Mouse (Mus musculus) midbrain, embryonic 16.5 days (tissue): ENCODE results near the gene Gm20479. TPM values are rescaled to one million over a fixed set of nuclear protein-coding genes. Genes with fewer than 3 reads are reported as not detected.

Experiments used
- ATAC-seq: fragments of 200-750 bp; cut with Nextera tagmentation; 2 replicates; pipeline ENCODE4 v1.8.0; 2017; ENCODE audit warnings: moderate TSS enrichment
- H3K27ac ChIP-seq: fragments of 300-500 bp; sonication (generic); 2 replicates; pipeline ENCODE4 v1.5.1; 2014; ENCODE audit warnings: mild to moderate bottlenecking, low read length, mixed read lengths
- H3K27me3 ChIP-seq: fragments of 300-500 bp; sonication (generic); 2 replicates; pipeline ENCODE4 v1.6.1; 2014; ENCODE audit warnings: low read depth, low read length, mixed read lengths; ENCODE audit not compliant: control insufficient read depth, insufficient read depth
- H3K36me3 ChIP-seq: fragments of 300-500 bp; sonication (generic); 2 replicates; pipeline ENCODE4 v1.6.1; 2014; ENCODE audit warnings: mild to moderate bottlenecking, low read length, moderate library complexity, mixed read lengths; ENCODE audit not compliant: control insufficient read depth, insufficient read depth
- H3K4me1 ChIP-seq: fragments of 300-500 bp; sonication (generic); 2 replicates; pipeline ENCODE4 v1.6.1; 2014; ENCODE audit warnings: mild to moderate bottlenecking, low read length, mixed read lengths; ENCODE audit not compliant: control insufficient read depth, insufficient read depth
- H3K4me2 ChIP-seq: fragments of 300-500 bp; sonication (generic); 2 replicates; pipeline ENCODE4 v1.6.1; 2014; ENCODE audit warnings: mild to moderate bottlenecking, low read length, mixed read lengths
- H3K4me3 ChIP-seq: fragments of 300-500 bp; sonication (generic); 2 replicates; pipeline ENCODE4 v1.5.1; 2014; ENCODE audit warnings: low read depth, mild to moderate bottlenecking, low read length, moderate library complexity, mixed read lengths
- H3K9ac ChIP-seq: fragments of 300-500 bp; sonication (generic); 2 replicates; pipeline ENCODE4 v1.6.1; 2014; ENCODE audit warnings: low read depth, low read length, mixed read lengths
- H3K9me3 ChIP-seq: fragments of 300-500 bp; sonication (generic); replicated peaks from 2 replicates; pipeline ENCODE4 v1.6.1; 2014; ENCODE audit warnings: mild to moderate bottlenecking, low read length, mixed read lengths; ENCODE audit not compliant: control insufficient read depth, poor library complexity, severe bottlenecking
- WGBS: fragments of 180-500 bp; shearing (Covaris S2); extraction: QIAGEN DNeasy Blood & Tissue Kit; methylation state at CpG from one replicate; pipeline ENCODE4 v1.1.7; 2014; 5-methylcytosine and 5-hydroxymethylcytosine counted together
- polyA plus RNA-seq: library from polyadenylated mRNA; unstranded; fragments of >200 nt; fragmentation: Nextera tagmentation; extraction: Ambion mirVana; gene quantifications from 2 replicates; pipeline ENCODE4 v1.2.1, GENCODE M21; 2015

The Gm20479 gene
- polyA plus RNA-seq, 1 experiment from 2014 or later, result not detected

DNA sequence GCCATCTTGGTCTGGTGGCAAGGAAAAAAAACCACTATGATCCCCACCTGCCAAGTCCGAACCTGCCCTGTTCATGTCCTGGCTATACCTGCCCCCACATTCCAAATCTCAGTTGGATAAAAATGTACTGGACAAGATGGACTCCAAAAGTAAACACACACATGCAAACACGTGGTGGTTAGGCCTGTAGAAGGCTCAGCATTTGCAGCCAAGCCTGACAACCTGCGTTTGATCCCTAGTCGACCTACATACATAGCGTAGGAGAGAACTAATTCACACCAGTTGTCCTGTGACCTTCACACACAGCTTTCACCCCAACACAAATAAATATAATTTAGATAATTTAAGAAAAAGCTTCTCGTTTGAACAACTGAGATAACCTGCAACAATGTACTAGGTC is 3.5 kb upstream of the Gm20479 start:
- no peaks in the 10 kb centered on the region for H3K9me3 ChIP-seq
- peak overlapping the region; percentile 74 for H3K4me2 ChIP-seq
- H3K4me1 ChIP-seq, result peaks cover 10% of the 10 kb centered on the region
- peak overlapping the region; percentile 60; the same call in 1 of the 2 replicates for H3K4me3 ChIP-seq
- H3K27ac ChIP-seq, result no peak overlapping the region
- peaks cover 4% of the 10 kb centered on the region; the same call in 1 of the 2 replicates for H3K36me3 ChIP-seq
- WGBS, result 56% methylated on average over 6 of the region's 6 CpGs
- no peak for ATAC-seq
- peaks cover 37% of the 10 kb centered on the region for H3K27me3 ChIP-seq
- no peak overlapping the region for H3K9ac ChIP-seq

DNA sequence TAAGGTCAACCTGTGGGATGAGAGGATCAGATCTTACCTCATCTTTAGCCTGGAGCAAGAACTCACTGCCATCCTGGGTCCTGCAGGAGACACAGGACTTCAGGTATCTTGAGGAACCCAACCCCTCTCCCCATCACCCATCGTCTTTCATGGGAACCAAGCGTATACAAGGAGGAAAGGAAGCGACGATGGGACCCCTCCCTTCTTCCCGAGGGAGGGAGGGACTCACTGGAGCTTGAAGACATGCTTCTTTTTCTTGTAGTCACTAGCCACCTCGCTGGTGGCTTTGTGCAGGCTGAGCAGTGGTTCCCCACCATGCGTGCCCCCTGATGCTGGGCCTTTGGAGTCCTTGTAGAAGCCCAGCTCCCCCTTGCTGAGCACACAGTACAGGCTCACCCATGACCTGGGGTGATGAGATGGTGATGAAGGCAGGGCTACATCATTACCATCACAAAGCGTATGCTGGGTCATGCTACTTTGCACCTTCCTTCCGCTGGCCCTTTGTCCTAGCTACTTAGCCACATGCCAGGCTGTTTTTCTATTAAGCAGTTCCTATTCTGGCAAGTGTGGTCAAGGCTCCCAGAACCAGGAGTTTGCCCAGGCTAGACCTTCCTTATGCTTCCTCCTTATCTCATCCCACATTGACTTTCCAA is 2.6 kb upstream of the Gm20479 start:
- Histone ChIP-seq H3K36me3 (peaks cover 4% of the 10 kb centered on the region; the same call in 1 of the 2 replicates), H3K9ac (no peak overlapping the region), H3K4me1 (peaks cover 10% of the 10 kb centered on the region), H3K27ac (no peak overlapping the region), H3K27me3 (peaks cover 28% of the 10 kb centered on the region), H3K4me2 (no peak overlapping the region), H3K4me3 (no peak overlapping the region), H3K9me3 (no peaks in the 10 kb centered on the region)
- WGBS, result 90% methylated on average over 9 of the region's 9 CpGs
- ATAC-seq, result no peak

DNA sequence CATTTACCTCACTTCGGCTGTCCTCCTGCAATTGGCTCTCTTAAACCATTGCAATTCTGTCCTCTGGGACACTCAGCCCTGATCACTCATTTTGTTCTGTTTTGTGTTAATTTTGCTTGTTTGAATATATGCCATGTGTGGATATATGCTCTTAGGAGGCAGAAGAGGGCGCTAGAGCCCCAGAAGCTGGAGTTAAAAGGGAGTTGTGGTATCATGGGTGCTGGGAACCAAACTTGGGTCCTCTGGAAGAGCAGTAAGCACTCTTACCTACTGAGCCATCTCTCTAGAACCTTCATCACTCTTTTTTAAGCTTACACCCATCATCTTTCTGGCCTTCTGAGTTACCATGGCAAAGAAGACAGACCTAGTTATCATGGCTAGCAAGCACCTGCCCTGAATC is 1.9 kb upstream of the Gm20479 start:
- WGBS, result 68% methylated on average over 2 of the region's 2 CpGs
- peaks cover 4% of the 10 kb centered on the region; the same call in 1 of the 2 replicates for H3K36me3 ChIP-seq
- no peak overlapping the region for H3K4me2 ChIP-seq
- no peaks in the 10 kb centered on the region for H3K9me3 ChIP-seq
- H3K9ac ChIP-seq, result no peak overlapping the region
- no peak overlapping the region for H3K27ac ChIP-seq
- peaks cover 22% of the 10 kb centered on the region for H3K27me3 ChIP-seq
- ATAC-seq, result no peak
- no peak overlapping the region for H3K4me3 ChIP-seq
- peaks cover 16% of the 10 kb centered on the region for H3K4me1 ChIP-seq

DNA sequence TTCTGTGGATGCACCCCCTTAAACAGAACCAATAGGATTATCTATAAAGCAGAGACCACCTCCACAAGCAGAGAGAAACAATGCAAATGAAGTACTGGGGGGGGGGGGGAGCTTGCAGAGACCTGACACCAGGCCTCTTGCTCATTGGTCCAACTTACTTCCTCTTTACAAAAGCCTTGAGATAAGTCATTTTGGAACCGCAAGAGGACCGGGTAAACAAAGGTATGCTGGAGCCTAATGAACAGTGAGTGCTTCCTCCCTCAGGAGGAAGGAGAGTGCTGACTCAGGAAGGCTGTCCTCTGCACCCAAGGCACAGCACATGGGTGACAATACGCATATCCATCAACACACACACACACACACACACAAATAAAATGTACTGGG is 368 bp upstream of the Gm20479 start:
- H3K9ac ChIP-seq, result no peak overlapping the region
- H3K9me3 ChIP-seq, result no peaks in the 10 kb centered on the region
- no peak overlapping the region for H3K4me2 ChIP-seq
- H3K27me3 ChIP-seq, result peaks cover 14% of the 10 kb centered on the region
- H3K36me3 ChIP-seq, result 0 out of 2 replicates have a peak, but pooled peaks cover 2% of the 10 kb centered on the region
- H3K4me3 ChIP-seq, result no peak overlapping the region
- no peak overlapping the region for H3K27ac ChIP-seq
- WGBS, result 20% methylated on average over 3 of the region's 3 CpGs
- peaks cover 17% of the 10 kb centered on the region for H3K4me1 ChIP-seq
- ATAC-seq, result no peak

DNA sequence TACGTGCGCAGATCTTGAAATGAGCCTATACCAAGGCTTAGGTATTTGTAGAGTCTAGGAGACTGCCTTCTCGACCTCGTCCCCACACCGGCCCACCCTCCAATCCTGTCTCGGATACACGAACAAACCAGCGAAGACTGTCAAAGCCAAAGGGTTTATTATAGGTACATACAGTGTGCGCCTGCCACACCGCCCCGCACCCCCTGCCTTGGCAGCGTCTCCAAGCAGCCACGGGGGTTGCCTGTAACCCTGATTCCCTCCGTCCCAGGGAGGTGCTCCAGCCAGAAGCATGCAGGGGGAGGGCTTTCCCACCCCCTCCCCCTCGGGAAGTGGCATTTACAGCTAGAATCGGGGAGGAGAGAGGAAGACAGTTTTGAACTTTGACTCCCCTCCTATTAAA is 971 bp downstream of the Gm20479 start:
- Histone ChIP-seq H3K4me2 (peak overlapping the region; percentile 70), H3K27ac (no peak overlapping the region), H3K9ac (peak overlapping the region; percentile 68), H3K4me3 (peak overlapping the region; percentile 53), H3K9me3 (no peaks in the 10 kb centered on the region), H3K4me1 (peaks cover 15% of the 10 kb centered on the region), H3K27me3 (peaks cover 14% of the 10 kb centered on the region), H3K36me3 (0 out of 2 replicates have a peak, but pooled peaks cover 2% of the 10 kb centered on the region)
- WGBS, result 2% methylated on average over 16 of the region's 16 CpGs
- peak; percentile 32 for ATAC-seq

DNA sequence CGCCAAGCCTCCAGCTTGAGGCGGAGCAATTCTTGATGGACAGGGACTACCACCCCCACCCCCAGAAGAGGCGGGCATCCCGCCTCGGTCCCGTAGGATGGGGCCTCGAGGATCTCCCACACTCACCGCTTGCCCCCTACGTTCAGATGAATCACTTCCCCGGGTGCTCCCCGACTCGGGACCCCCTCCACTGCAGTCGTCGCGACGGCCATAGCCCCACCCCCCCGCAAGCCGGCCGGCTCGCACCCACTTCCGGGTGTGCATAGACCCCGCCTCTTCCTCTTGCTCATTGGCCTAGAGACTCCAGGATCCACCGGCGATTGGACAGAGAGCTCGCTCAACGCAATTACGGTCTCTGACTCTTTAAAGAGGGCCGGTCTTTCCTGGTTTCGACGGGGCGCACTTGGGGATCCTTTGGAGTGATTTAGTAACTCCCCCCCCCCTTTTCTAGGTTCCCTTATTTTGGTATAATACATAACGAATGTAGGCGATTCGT is 1.4 kb downstream of the Gm20479 start, which contains the start of gene Shkbp1:
Gene Shkbp1, minus strand, starts transcription at position 275 of the 496 bp plus-strand sequence.
- Histone ChIP-seq H3K4me2 (peak within 1 kb of the TSS; percentile 70), H3K4me1 (peaks cover 11% of the 10 kb centered on the region), H3K4me3 (peak within 1 kb of the TSS; percentile 53), H3K36me3 (0 out of 2 replicates have a peak, but pooled peaks cover 2% of the 10 kb centered on the region), H3K27ac (peak within 1 kb of the TSS; percentile 70), H3K27me3 (peaks cover 14% of the 10 kb centered on the region), H3K9ac (peak within 1 kb of the TSS; percentile 68), H3K9me3 (no peaks in the 10 kb centered on the region)
- ATAC-seq, result peak; percentile 93
- 1% methylated on average over 34 of the region's 34 CpGs for WGBS

DNA sequence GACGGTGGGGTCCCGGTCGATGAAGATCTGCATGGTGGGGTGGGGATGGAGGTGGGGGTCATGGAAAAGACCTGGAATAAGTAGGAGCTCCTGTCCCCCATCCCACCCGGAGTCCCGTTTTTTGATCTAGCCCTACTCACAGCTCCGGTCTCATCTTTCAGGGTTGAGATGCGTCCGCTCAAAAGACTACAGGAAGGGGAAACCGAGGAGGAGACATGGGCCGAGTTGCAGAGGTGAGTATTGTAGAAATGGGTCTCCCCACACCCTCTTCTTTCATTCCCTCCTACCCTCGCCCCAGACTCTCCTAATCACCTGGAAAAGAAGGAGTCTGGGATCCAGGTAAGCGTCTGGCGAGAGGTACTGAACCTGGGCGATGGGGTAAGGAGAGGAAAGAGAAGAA is 2.0 kb downstream of the Gm20479 start:
- peak; percentile 6; the same call in 1 of the 2 replicates for ATAC-seq
- H3K4me1 ChIP-seq, result peaks cover 10% of the 10 kb centered on the region
- peak overlapping the region; percentile 70 for H3K4me2 ChIP-seq
- H3K36me3 ChIP-seq, result peaks cover 4% of the 10 kb centered on the region; the same call in 1 of the 2 replicates
- H3K4me3 ChIP-seq, result peak overlapping the region; percentile 53
- peaks cover 14% of the 10 kb centered on the region for H3K27me3 ChIP-seq
- H3K9me3 ChIP-seq, result no peaks in the 10 kb centered on the region
- 6% methylated on average over 14 of the region's 14 CpGs for WGBS
- H3K9ac ChIP-seq, result peak overlapping the region; percentile 68
- H3K27ac ChIP-seq, result peak overlapping the region; percentile 70

DNA sequence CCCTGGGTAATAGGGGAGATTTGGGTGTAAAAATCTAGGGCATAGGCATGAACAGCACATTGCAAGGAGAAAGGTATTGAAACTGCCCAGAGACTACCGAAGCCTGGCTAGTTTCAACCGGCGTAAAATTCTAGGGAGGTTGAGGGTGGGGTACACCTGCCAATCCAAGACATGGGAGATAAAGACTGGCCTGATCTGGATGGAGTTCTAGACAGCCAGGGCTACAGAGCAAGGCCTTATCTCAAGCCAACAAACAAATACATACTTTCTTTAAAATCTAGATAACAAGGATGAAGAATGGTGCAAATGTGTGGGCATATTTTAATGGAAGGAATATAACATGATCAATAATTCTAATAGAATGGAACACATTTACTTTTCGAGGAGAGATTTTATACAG is 2.4 kb downstream of the Gm20479 start:
- peak overlapping the region; percentile 68 for H3K9ac ChIP-seq
- ATAC-seq, result no peak; the same call in 1 of the 2 replicates
- H3K27me3 ChIP-seq, result peaks cover 14% of the 10 kb centered on the region
- H3K9me3 ChIP-seq, result no peaks in the 10 kb centered on the region
- H3K4me2 ChIP-seq, result peak overlapping the region; percentile 70
- H3K27ac ChIP-seq, result no peak overlapping the region
- H3K36me3 ChIP-seq, result peaks cover 4% of the 10 kb centered on the region; the same call in 1 of the 2 replicates
- peak overlapping the region; percentile 53 for H3K4me3 ChIP-seq
- 56% methylated on average over 4 of the region's 4 CpGs for WGBS
- H3K4me1 ChIP-seq, result peaks cover 10% of the 10 kb centered on the region

DNA sequence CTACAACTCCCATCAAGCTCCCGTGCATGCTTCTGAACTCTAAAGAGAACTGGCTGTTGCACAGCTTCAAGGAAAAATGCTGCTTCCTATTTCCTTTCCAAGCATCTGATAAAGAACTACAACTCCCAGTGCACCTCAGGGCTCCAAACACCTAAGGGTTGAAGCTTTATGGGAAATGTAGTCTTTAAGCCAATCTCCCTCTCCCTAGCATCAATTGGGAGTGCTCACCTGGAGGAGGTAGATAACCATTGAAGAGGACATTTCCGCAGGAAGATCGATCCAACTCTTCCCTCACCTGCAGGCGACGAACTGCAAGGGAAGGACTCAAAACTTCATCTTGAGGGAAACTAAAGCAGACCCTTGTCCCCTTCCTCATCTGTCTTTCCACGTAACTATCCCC is 3.1 kb downstream of the Gm20479 start:
- 29% methylated on average over 6 of the region's 6 CpGs for WGBS
- peak; percentile 36 for ATAC-seq
- no peak overlapping the region for H3K27ac ChIP-seq
- H3K4me2 ChIP-seq, result peak overlapping the region; percentile 70
- peaks cover 14% of the 10 kb centered on the region for H3K27me3 ChIP-seq
- H3K4me1 ChIP-seq, result peaks cover 10% of the 10 kb centered on the region
- H3K9ac ChIP-seq, result peak overlapping the region; percentile 39
- no peaks in the 10 kb centered on the region for H3K9me3 ChIP-seq
- H3K4me3 ChIP-seq, result peak overlapping the region; percentile 53
- H3K36me3 ChIP-seq, result peaks cover 7% of the 10 kb centered on the region; the same call in 1 of the 2 replicates
